Mouse (Mus musculus) left cerebral cortex, adult 9 months (tissue): ENCODE data around the gene Sult4a1.

ENCODE experiments used
- DNase-seq, 2 experiments: peaks; one replicate each; pipeline ENCODE4 v3.0.0; 2022; ENCODE audit warnings: low spot score in 2 of 2

The Sult4a1 gene

GRCm38 (mm10) chr15:84045562-84045961, 60.0 kb downstream of the Sult4a1 start:
- DNase-seq, result no peak

GRCm38 (mm10) chr15:84037067-84037466, 68.5 kb downstream of the Sult4a1 start:
- no peak for DNase-seq
